Mouse (Mus musculus) neural tube, embryonic 14.5 days (tissue): Measurements from ENCODE around the gene Hoxd9. TPM values are rescaled to one million over a fixed set of nuclear protein-coding genes. Genes with fewer than 3 reads are reported as not detected.
A peak's percentile ranks its signal among the peaks of the same experiment; 100 is the strongest.

Source experiments
- ATAC-seq: fragments of 200-750 bp; cut with Nextera tagmentation; 2 replicates; pipeline ENCODE4 v1.8.0; 2017; ENCODE audit warnings: low read depth, mild to moderate bottlenecking, moderate TSS enrichment, moderate library complexity
- H3K27ac ChIP-seq: fragments of 300-500 bp; sonication (generic); 2 replicates; pipeline ENCODE4 v1.5.1; 2014; ENCODE audit warnings: low read depth, mild to moderate bottlenecking, control low read depth, low read length, moderate library complexity, mixed read lengths
- H3K27me3 ChIP-seq: fragments of 300-500 bp; sonication (generic); 2 replicates; pipeline ENCODE4 v1.6.1; 2014; ENCODE audit warnings: low read length; ENCODE audit not compliant: control insufficient read depth, insufficient read depth
- H3K36me3 ChIP-seq: fragments of 300-500 bp; sonication (generic); 2 replicates; pipeline ENCODE4 v1.6.1; 2014; ENCODE audit warnings: low read length, mixed read lengths; ENCODE audit not compliant: control insufficient read depth, insufficient read depth
- H3K4me1 ChIP-seq: fragments of 300-500 bp; sonication (generic); 2 replicates; pipeline ENCODE4 v1.6.1; 2014; ENCODE audit warnings: low read length; ENCODE audit not compliant: control insufficient read depth, insufficient read depth
- H3K4me2 ChIP-seq: fragments of 300-500 bp; sonication (generic); 2 replicates; pipeline ENCODE4 v1.6.1; 2014; ENCODE audit warnings: mild to moderate bottlenecking, low read depth, low read length, control low read depth
- H3K4me3 ChIP-seq: fragments of 300-500 bp; sonication (generic); 2 replicates; pipeline ENCODE4 v1.5.1; 2014; ENCODE audit warnings: low read depth, low read length, control low read depth, mixed read lengths
- H3K9ac ChIP-seq: fragments of 300-500 bp; sonication (generic); replicated peaks from 2 replicates; pipeline ENCODE4 v1.6.1; 2014; ENCODE audit warnings: low read depth, mild to moderate bottlenecking, control low read depth, low read length, mixed read lengths
- H3K9me3 ChIP-seq: fragments of 300-500 bp; sonication (generic); 2 replicates; pipeline ENCODE4 v1.6.1; 2016; ENCODE audit warnings: low read length; ENCODE audit not compliant: control insufficient read depth
- WGBS: fragments of 180-500 bp; shearing (Covaris S2); extraction: QIAGEN DNeasy Blood & Tissue Kit; methylation state at CpG from one replicate; pipeline ENCODE4 v1.1.7; 2014; 5-methylcytosine and 5-hydroxymethylcytosine counted together
- polyA plus RNA-seq: library from polyadenylated mRNA; unstranded; fragments of >200 nt; fragmentation: Nextera tagmentation; extraction: Ambion mirVana; gene quantifications from 2 replicates; pipeline ENCODE4 v1.2.1, GENCODE M21; 2014

Hoxd9 gene
- polyA plus RNA-seq, 1 experiment from 2014 or later: 37.4 TPM

DNA sequence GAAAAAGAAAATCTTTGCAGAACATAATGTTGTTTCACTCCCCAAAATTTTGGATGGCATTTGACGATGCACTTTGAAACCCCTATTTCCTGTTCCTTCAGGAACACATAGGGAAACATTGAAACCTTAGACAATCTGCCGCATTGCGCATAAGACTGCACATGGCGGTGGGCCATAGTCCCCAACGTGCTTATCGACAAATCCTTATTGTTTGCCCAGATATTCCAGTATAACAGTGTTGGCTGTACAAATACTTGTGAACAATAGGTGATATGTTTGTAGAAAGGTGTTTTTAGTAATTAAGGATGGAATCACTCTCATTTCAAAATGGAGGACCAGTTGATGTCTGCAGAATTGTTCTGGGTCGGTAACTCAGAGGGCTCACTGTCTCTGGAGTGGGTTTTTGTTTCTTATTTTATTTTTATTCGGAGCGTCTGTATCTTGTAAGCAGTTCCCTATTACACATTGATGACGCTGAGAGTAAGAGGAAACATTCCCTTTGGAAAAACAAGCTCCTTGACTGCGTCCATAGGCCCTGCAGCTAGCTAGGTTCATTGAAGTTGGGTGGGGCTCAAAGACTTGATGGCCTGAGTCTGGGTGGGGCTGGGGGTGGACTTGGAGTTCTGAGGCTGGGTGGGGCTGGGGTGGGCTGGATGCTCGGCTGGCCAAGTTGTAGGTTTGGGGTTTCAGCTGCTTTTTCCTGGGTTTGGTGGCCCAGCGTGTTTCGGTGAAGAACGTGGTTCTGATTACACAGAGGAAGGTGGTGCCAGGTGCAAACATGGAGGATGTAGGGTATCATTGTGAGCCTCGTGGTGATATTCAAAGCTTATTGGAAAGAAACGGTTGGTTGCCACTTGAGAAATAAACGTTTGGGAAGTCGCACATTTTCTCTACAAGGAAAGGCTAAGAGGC is 16.0 kb downstream of the Hoxd9 start:
- Histone ChIP-seq H3K27ac (peak overlapping the region; percentile 100), H3K36me3 (no peaks in the 10 kb centered on the region), H3K9me3 (no peaks in the 10 kb centered on the region), H3K4me3 (peak overlapping the region; percentile 99), H3K27me3 (no peaks in the 10 kb centered on the region), H3K9ac (peak overlapping the region; percentile 100), H3K4me1 (peaks cover 51% of the 10 kb centered on the region), H3K4me2 (peak overlapping the region; percentile 75)
- ATAC-seq: no peak
- WGBS: 2% methylated on average over 19 of the region's 19 CpGs

DNA sequence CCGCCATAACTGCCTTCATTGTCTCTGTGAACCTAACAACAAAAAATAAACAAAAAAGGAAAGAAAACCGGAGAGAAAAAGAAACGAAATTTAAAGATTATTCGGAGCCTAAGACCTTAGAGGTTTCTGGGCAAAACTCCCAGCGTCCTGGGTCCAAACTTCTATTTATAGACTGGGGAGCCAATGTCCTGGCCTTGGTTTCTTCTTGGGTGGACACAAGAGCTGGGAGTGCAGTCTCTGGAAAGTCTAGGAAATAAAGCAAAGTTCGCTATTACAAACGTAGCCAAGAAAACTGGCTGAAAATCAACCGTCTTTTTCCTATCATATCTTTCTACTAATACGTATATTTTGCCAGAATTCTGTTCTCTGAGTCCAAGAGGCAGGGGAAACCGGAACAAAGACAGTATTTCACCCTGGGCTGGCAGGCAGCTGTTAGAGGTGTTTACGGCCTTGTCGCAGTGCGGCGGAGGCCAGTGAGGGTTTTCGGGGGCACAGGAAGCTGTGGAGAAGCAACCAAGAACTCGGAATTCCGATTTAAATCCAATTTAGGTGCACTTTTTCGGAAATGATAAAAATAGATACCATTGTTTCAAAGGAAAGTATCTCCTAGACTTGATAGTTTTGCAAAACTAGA is 16.7 kb downstream of the Hoxd9 start:
- H3K4me2 ChIP-seq: peak overlapping the region; percentile 75
- WGBS: 2% methylated on average over 18 of the region's 18 CpGs
- no peak for ATAC-seq
- no peaks in the 10 kb centered on the region for H3K9me3 ChIP-seq
- peak overlapping the region; percentile 100 for H3K27ac ChIP-seq
- H3K36me3 ChIP-seq: no peaks in the 10 kb centered on the region
- peak overlapping the region; percentile 99 for H3K4me3 ChIP-seq
- H3K4me1 ChIP-seq: peaks cover 53% of the 10 kb centered on the region
- no peaks in the 10 kb centered on the region for H3K27me3 ChIP-seq
- peak overlapping the region; percentile 100 for H3K9ac ChIP-seq

DNA sequence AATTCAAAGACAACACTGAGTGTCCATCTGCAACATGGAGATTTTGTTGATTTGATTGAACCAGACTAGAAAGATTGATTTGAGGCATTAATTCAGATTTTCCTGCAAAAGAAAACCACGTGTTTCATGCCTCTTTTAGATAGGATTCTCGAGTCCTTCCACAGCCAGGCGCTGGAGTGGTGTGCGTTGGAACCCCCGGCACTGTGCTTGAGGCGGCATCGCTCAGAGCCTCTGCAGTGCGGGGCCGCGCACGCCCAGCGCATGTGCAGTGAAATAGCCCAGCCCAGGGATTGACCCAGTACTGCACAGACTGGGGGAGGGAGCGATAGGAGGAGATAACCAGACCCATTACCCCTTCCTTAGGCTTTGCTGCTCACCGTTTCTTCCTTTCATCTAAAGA is 17.4 kb downstream of the Hoxd9 start:
- peak; percentile 85 for ATAC-seq
- Histone ChIP-seq H3K4me1 (peaks cover 53% of the 10 kb centered on the region), H3K27ac (peak overlapping the region; percentile 100), H3K4me2 (peak overlapping the region; percentile 75), H3K9ac (peak overlapping the region; percentile 100), H3K4me3 (peak overlapping the region; percentile 99), H3K36me3 (no peaks in the 10 kb centered on the region), H3K27me3 (no peaks in the 10 kb centered on the region), H3K9me3 (no peaks in the 10 kb centered on the region)
- WGBS: under 1% methylated on average over 14 of the region's 14 CpGs

DNA sequence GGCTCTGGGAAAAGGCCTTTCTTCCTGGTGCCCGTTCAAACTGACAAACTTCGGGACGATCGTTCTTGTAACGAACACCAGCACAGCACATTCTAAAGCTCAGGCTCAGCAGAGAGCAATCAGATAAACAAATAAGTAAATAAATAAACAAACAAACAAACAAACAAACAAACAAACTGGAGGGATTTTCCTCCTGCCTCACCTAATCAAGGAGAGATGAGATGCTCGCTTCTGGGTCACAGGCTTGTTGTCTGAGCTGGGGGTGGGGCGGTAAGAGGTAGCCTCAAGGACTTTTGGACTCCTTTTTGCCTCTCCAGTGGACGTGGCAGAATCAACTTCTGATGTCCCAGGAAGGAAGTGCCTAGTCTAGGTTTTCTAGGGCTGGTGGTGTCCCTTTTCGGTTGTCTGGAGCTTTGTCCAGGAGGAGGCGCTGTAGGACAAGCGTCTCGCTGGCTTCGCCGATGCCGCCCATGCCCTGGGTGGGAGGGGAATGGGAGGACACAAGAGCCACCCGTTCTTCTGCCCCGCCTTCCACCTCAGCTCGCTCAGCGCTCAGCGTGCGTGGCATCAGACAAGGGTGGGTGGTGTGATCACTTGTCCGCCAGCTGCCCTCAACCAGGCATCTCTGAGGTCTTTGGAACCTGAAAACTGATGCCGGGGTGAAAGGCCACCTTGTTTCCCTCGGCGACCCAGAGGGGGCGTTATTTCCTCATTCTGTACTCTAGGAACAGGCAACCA is 18.1 kb downstream of the Hoxd9 start:
- under 1% methylated on average over 26 of the region's 26 CpGs for WGBS
- Histone ChIP-seq H3K36me3 (no peaks in the 10 kb centered on the region), H3K27ac (peak overlapping the region; percentile 100), H3K9me3 (no peaks in the 10 kb centered on the region), H3K4me1 (peaks cover 53% of the 10 kb centered on the region), H3K27me3 (no peaks in the 10 kb centered on the region), H3K4me3 (peak overlapping the region; percentile 99), H3K9ac (peak overlapping the region; percentile 100), H3K4me2 (peak overlapping the region; percentile 75)
- peak; percentile 50 for ATAC-seq

DNA sequence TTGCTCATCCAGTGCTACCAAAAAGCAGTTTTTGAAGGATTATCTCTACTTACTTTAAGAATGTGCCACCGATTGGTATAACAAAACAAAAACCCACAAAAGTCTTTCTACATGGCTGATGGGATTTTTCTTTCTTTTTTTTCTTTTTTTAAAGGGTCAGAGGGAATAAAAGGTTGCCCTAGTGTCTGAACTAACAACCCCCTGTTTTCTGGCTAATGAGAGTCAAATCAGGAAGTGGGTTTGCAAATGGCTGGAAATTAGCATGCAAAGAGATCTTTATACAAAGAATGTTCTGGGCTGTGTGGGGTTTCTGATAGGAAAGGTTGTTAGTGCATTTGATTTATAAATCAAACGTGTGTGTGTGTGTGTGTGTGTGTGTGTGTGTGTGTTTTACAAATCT is 22.9 kb downstream of the Hoxd9 start:
- 4% methylated on average over 2 of the region's 2 CpGs for WGBS
- no peak for ATAC-seq
- H3K27me3 ChIP-seq: no peaks in the 10 kb centered on the region
- H3K4me3 ChIP-seq: peak overlapping the region; percentile 2; the same call in 1 of the 2 replicates
- no peak overlapping the region for H3K9ac ChIP-seq
- H3K4me2 ChIP-seq: peak overlapping the region; percentile 68
- H3K36me3 ChIP-seq: no peaks in the 10 kb centered on the region; the same call in 1 of the 2 replicates
- peak overlapping the region; percentile 48; the same call in 1 of the 2 replicates for H3K27ac ChIP-seq
- H3K9me3 ChIP-seq: no peaks in the 10 kb centered on the region
- peaks cover 97% of the 10 kb centered on the region for H3K4me1 ChIP-seq

DNA sequence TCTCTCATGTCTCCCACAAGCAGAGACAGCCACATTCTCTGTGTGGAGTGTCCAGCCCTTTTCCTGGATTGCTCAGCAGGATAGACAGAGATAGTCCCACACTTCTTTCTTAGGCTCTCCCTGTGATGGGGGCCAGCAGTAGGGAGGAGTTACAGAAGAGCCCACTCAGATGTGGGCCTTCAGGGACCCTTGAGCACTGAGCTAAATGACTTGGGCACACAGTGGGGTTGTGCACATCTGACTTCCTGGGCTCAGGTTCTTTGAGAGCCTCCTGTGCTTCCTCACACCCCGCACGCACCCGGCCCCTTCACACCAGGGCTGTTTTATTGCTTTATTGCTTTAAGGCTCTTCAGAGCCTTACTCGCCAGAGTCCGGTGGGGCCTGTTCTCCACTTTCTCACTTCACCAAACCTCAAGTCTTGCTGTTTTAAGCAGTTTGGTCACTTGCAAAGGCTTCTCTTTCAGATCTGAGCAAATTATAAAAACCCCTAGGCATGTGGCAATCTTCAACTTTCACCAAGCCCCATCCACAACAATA is 23.5 kb downstream of the Hoxd9 start:
- Histone ChIP-seq H3K27ac (peak overlapping the region; percentile 48), H3K4me1 (peaks cover 98% of the 10 kb centered on the region), H3K9me3 (no peaks in the 10 kb centered on the region), H3K4me3 (0 out of 2 replicates have a peak overlapping the region, but pooled peaks have one; percentile 2), H3K9ac (peak overlapping the region; percentile 32; the same call in 1 of the 2 replicates), H3K4me2 (peak overlapping the region; percentile 68), H3K27me3 (no peaks in the 10 kb centered on the region), H3K36me3 (peaks cover under 1% of the 10 kb centered on the region; the same call in 1 of the 2 replicates)
- no peak for ATAC-seq
- WGBS: 4% methylated on average over 5 of the region's 5 CpGs

DNA sequence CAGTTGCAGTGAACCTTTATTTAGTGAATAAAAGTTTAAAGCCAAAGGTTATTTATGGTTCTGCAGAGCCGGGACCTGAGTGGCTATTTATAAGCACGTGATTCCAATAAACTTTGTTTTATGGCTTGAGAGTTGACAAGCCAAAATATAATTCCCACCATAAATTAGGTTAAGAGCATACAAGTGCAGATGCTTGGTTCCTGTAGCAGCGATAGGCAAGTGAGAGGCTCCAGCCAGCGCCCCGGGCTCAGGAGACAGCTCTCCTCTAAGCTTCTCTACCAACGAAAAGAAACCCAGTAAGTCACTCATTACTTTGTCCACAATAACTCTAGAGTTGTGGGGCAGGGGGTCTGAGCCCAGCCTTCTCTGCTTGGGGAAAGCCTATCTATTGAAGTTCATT is 24.4 kb downstream of the Hoxd9 start:
- Histone ChIP-seq H3K27me3 (no peaks in the 10 kb centered on the region), H3K9ac (peak overlapping the region; percentile 48; the same call in 1 of the 2 replicates), H3K4me2 (peak overlapping the region; percentile 68), H3K9me3 (no peaks in the 10 kb centered on the region), H3K27ac (peak overlapping the region; percentile 62; the same call in 1 of the 2 replicates), H3K4me1 (peaks cover 98% of the 10 kb centered on the region), H3K36me3 (peaks cover 5% of the 10 kb centered on the region; the same call in 1 of the 2 replicates), H3K4me3 (peak overlapping the region; percentile 24; the same call in 1 of the 2 replicates)
- WGBS: 5% methylated on average over 6 of the region's 6 CpGs
- 0 out of 2 replicates have a peak, but pooled peaks have one; percentile 39 for ATAC-seq

DNA sequence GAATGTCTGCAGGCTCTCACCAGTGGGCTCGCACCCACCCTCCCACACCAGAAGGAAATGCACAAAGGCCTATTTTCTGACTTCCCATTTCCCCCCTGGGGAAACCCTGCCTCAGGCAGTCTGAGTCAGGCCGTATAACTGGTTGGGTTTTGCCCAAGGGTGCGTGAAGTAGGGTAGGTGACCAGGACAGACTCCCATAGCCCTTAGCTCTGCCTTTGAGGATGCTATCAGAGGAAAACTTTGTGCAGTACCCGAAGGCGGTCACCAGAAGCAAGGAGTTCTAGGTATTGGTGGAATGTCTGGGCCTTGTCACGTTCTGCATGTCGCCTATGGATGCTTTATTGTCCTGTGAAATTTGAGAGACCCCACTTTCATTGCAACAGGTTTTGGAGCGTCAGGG is 25.4 kb downstream of the Hoxd9 start:
- 8% methylated on average over 8 of the region's 8 CpGs for WGBS
- Histone ChIP-seq H3K27me3 (no peaks in the 10 kb centered on the region), H3K36me3 (peaks cover 6% of the 10 kb centered on the region; the same call in 1 of the 2 replicates), H3K9me3 (no peaks in the 10 kb centered on the region), H3K27ac (peak overlapping the region; percentile 62), H3K4me3 (peak overlapping the region; percentile 24), H3K4me2 (peak overlapping the region; percentile 68), H3K4me1 (peaks cover 98% of the 10 kb centered on the region), H3K9ac (peak overlapping the region; percentile 48)
- no peak for ATAC-seq
